Mouse (Mus musculus) frontal cortex, postnatal 25 days (tissue): ENCODE measurements at regions not wholly inside any gene's neighbourhood (a gene's known extent, or its start where the extent isn't known, plus 50 kb on each side); places are given as distances from the start of the nearest gene placed in this dataset.
A peak's percentile ranks its signal among the peaks of the same experiment; 100 is the strongest.

Experiments used
- DNase-seq, 2 experiments: peaks; one replicate each; pipeline ENCODE4 v3.0.0; 2022; ENCODE audit warnings: low spot score in 2 of 2

DNA sequence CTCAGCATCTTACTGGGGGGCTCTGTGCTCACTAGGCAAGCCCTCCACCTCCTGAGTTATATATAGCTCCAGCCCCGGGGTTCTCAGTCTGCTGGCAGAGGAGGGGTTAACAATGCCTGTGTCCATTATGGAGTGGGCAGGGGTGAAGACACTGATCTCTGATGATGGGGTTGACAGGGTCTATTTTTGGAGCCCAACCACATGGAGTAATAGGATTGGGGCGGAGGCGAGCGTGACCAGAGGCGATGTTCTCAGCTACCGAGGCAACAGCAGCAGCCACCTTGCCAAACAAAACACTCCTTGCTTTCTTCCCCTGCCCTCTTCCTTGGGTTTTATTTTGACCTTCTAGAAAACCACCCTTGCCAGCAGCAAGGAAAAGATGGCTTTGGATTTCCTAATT is 141.1 kb upstream of the Gli2 start:
- no peak for DNase-seq

DNA sequence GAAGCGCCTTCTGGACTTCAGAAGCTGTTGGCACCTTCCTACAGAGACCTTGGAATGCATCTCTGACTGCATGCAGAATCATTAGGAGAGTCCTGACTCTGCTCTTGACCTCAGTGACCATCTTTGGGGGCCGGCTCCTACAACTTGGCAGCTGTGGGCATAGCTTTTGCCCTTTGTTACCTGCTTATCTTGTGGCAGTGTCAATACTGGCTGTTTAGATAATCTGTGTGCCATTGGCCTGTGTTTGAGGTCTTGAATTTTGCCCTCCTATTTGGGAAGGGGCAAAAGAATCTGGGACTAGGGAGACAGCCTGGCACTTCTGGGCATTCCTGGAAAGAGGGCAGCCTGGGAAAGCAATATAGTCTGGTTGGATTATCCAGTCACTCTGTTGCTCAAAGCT is 137.8 kb upstream of the Gli2 start:
- DNase-seq, result no peak

DNA sequence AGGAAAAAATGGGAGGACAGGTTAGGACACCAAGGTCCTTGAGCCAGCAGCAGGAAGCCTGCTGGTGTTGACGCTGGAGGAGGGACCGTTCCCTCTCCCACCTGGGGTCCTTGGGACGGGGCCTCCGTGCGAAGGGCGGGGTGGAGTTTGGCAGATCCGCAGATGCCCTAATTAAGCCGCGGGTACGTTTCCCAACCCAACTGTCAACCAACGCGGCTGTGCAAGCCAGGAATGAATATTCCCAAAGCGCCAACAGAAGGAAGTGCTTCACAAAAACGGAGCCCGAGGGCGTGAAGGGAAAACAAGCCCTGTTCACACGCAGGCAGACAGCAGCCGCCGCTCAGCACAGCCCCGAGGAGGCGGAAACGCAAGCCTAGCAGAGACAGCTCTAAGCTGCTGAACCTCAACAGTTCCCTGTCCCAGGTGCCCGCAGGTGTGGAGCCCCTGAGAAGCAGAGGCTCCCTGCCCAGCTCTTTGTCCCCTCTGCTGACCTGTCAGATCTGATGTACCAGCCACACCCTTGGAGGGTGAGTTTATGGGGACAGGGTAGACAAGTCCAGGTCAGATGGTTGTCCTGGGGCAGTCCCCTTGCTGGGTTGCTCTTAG is 136.1 kb upstream of the Gli2 start:
- peak; percentile 41 to 52 for DNase-seq

DNA sequence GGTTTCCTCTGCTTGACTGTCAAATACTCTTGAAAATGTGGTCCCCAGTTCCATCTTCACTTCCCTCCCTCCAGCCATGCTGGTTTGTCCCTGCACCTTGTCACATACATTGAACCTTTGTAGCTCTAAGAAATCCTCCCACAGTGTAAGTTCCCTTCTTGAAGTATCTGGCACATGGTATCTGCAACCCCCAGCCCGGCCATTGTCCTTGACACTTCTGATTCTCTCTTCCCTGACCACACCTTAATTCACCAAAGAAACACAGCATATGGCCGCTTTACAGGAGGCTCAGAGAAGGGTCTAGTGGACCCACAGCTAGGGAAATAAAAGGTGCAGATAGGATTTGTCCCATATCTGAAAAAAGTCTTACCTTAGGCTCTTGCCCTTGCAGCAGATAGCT is 133.9 kb upstream of the Gli2 start:
- no peak for DNase-seq

DNA sequence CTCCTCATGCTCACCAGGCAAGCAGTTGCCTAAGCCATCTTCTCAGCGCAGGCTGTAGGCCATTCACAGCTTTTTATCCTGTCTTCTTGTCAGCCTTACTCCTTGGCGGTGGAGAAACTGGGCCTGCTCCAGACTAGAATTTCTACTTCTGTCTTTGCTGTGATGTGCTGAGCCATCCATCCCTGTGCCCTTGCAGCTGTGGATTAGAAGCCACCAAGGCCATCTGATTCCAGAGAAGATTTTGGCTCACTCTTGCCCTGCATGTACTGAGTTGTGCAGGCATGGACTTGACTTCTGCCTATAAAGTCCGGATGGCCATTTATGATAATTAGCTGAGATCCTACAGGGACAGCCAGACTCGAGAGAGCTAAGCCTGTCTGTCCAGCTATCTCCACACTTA is 133.4 kb upstream of the Gli2 start:
- DNase-seq, result no peak

DNA sequence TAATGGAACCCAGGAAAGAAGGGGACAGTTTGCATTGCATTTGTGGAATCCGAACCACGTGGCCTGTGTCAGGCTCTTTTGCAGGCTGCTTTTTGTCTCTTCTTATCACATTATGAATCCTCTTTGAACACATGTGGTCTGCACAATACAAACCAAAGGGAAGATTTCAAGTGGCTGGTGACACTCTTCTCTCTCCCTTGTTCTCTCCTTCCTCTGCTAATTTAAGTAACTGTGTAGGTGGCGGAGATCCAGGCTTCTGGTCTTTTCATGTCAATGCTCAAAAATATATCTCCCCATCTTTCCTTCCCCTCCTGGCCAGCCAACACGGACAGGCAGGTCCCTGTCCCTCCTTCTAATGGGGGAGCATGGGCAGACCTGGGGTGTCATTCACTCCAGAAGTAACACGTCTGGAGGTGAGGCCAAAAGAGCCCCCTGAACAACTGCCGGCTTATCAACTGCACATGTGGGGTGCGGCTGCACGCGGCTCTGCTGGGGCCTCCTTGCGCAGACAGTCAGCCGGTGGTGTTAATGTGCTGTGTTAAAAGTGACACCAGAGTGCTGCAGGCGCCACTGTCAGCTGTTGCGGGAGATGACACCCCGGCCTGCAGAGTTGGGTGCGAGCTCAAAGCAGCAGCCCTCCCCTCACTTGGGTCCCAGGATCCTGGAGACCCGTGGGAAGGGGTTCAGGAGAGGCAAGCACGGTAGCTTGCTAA is 130.3 kb upstream of the Gli2 start:
- DNase-seq, result no peak

DNA sequence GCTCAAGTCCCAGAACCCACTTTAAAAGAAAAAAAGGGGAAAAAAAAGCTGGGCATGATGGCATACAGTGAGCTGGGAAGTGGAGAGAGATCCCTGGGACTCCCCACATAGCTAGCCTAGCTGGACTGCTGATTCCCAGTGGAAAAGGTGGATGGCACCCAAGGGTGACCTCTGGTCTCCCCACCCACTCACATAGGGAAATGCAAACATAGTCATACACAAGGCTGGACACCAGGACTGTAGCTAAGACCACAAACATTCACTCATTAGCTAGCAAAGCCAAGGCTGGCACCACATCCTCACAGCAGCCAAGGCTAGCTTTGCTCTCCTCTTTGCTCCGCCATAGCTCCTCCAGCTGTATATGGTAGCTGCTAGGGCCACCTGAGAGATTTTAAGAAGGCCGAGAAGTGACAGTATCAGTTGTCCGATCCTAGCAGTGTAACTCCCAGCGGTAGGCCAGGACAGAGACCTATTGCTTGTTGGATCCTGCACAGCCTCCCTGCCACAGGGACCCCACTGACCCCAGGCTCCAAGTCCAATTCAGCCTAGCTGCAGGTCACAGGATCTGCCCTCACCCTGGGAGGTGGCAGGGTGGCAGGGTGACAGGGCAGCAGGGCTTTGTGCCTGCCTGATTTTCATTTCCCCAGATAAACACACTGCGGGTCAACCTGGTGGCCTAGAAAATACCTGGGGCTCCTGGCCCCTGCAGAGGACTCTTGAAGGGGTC is 119.8 kb upstream of the Gli2 start:
- no peak for DNase-seq

DNA sequence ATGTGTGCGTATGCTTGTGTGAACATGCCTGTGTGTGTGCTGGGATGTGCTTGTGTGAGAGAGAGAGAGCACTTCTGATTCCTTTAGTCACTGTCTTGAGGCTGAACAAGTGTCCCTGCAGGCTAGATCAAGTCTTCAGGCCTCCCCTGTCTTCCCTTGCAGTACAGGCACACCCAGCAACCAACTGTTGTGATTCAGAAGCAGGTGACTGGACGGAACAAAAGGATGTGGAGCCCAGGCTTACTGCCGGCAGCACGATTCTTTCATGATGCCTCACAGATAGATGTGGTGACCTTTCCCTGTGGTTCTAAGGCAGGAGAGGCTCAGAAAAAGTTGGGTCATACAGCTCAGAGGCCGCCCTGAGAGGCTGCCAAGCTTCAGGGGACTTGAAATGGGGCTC is 114.0 kb upstream of the Gli2 start:
- no peak for DNase-seq

DNA sequence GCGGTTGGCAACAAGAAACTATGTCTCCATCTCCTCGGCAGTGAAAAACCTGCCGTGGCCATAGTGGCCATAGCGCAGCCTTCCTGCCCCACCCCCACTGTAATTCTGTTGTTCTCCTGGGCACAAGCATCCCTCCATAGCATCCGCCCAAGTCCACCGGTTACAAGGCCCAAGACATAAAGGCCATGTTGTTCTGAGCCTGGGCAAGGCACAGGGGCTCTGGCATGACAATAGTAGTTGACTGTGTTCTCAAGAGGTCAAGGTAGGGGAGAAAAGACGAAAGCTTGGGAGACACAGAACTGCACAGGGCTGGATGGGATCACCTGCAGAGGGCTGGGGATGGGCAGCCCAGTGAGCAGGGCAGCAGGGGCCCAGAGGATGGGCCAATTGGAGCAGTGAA is 112.9 kb upstream of the Gli2 start:
- DNase-seq, result no peak

DNA sequence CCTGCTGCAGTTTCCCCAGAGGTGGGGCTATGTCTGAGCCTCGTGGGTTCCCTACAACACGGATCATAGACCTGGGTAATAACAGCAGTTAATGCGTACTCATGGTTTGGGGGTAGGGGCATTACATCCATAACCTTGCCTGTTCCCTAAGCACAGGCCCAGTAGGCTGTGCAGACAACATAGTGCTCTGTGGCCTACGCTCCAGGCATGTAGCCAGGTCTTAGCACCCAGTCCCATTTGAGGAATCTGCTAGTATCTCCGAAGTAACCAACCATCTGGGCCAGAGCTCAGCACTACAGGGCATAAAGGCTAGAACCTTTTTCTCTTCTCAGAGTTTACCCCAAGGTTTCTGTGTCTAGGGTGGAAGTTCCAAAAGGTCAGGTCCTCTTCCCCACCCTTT is 111.4 kb upstream of the Gli2 start:
- DNase-seq, result no peak

DNA sequence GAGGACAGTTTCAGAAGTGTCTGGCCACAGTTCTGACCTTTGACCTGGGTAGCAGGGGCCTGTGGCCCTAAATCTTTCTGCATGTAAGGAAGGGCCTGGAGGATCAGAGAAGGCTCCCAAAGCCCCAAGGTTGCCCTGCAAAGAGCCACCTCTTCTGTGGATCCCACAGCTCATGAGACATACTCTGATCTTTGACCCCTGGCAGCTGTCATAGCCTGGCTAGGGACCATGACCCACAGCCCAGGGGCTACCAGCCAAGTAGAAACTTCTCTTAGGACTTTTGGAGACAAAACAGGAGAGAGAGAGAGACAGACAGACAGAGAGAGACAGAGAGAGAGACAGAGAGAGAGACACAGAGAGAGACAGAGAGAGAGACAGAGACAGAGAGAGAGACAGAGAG is 110.4 kb upstream of the Gli2 start:
- no peak for DNase-seq

DNA sequence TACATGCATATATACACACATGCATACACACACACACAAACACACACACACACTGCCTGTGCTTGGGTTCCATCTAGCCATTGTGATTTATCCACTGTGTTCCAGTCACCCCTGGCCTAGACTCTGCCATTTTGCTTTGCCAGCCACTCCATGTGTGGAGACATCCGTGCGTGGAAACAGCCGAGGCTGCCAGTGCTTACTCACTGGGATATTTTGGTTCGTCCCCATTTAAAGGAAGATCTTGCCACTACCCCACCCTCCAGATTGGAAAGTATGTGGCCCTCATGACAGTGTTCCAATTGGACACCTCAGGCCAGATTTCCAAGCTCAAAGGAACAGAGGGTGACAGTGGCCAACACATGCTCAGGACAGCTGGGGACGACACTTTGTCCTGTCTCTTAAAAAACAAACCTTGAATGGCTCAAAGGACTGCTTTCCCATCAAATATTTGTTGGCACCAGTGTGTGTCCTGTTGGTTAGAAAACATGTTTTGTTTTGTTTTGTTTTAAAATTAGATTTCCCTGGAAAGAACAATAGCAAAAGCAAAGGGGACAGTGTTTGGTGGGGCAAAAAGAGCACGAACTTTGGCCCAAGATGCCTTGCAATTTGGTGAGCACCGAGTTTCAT is 109.8 kb upstream of the Gli2 start:
- DNase-seq, result no peak

DNA sequence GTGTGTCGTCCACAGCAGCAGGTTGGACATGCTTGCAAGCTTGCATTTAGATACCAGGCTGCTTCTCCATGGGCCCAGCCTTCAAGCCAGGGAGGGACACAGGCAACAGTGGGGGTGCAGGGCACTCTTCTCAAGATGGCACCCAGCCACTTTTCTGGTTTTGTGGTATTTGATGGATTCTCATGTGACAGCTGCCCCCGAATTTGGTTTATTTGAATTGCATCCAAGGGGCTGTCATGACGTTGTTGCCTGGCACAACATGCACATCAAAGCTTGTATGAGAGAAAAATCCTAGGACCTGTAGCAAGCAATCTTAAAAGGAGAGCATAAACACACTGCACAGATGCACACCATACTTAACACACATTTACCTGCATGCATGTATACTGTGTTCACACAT is 108.3 kb upstream of the Gli2 start:
- DNase-seq, result no peak

DNA sequence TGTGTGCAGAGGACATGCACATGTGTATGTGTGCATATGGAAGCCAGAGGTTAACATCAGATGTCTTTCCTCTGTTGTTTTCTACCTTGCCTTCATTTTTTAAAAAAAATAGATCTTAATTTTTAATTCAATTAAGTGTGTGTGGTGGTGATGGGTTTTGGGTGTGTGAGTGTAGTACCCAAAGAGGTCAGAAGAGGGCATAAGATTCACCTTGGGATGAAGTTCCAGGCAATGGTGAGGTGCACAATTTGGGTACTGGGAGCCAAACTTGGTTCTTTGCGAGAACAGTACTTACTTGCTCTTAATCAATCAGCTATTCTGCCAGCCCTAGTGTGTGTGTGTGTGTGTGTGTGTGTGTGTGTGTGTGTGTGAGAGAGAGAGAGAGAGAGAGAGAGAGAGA is 106.9 kb upstream of the Gli2 start:
- DNase-seq, result no peak

DNA sequence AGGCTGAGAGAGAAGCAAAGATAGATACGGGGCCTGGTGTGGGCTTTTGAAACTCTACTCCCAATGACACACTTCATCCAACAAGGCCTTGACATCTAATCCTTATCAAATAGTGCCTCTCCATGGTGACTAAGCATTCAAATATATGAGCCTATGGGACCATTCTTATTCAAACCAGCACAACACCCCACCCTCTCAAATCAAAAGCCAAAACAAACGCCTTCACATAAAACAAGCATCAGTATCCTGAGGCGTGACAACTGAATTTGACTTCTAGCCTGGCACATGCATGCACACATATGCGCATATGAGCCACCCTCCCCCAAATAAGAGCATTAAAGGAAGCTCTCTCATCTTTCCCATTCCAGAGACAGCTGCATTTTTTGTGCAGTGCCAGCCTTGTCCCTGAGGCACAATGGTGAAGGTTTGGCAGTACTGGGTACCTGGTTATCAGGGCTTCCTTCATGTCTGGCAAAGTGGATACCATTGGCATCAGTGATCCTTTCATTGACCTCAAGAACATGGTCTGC is 103.8 kb upstream of the Gli2 start:
- no peak for DNase-seq

DNA sequence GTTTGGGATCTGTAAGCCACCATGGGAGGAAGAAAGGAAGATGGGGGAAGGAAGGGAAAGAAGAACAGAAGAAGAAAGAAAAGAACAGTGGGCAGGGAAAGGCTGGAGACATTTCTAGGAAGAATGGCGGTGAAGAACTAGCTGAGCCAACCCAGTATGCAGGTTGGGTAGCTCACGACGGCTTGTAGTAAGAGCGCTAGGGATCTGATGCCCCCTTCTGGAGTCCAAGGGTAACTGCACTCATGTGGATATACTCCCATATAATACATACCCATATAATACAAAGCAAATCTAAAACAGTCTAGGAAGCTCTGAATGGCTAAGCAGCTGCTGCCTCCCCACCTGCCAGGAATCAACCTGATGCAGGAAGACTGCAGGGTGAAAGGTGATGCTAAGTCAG is 100.2 kb upstream of the Gli2 start:
- no peak for DNase-seq

DNA sequence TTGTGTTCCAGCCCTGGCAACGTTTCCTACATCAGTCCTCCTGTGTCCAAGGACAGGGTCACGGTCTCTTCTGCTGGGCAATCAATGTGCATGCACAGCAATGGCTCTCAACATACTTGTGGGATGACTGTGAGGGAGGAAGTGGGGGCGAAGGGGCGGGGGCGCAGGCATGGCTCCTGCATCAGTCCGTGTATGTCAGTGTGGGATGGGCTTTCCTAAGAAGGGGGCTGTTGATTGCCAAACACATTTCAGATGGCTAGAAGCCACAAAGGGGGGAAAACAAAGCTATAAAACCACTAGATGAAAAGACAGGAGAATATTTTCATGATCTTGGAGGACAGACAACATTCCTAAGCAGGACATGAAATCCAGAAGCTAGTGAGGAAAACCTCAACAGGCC is 99.4 kb upstream of the Gli2 start:
- DNase-seq, result no peak

DNA sequence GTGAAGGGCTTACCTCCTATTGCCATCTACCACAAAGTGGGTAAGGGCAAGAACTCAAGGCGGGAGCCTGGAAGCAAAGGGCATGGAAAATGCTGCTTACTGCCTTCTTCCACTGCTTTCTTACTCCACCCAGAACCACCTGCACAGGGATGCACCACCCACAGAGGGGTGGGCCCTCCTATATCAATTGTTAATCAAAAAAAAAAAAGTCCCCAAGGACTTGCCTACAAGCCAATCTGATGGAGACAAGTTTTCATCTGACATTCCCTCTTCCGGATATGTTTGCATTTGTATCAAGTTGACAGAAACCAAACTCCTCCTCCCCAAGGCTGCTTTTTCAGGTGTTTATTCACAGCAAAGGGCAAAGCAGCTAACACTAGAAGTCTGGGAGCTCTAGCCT is 94.1 kb upstream of the Gli2 start:
- no peak for DNase-seq

DNA sequence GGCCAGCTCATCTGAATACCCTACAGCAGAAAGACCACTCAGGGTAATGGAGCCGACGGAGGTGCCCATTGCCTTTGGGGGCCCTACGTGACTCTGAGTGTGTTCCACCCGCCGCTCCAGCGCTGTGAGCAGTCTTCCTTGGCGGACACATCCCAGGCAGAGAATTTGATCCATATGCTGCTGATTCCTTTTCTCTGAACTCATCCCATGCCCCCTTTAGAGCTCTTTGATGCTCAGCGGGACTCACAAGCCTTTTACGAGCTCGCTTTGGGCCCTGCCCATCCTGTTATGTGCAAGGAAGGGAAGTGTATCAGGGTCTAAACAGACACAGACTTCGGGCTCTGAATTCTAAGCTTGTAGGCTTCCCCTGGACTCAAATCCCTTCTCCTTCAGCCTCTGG is 90.4 kb upstream of the Gli2 start:
- DNase-seq, result no peak

DNA sequence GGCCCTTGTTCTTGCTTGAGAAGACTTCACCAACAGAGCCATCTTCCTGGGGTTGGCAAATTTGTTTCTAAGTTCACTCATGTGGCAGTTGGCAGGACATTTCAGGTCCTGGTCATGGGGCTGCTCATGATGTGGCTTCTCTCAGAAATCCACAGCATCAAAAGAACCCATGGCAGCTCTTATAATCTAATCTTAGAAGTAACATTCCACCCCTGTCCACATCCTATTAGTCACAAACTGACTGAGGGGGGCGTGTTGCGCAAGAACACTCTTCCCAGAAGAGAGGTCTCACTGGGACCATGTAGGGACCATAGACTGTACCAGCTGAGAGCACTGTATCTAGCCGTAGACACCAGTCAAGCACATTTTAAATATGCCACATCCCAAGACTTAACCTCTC is 75.6 kb upstream of the Gli2 start:
- DNase-seq, result no peak

DNA sequence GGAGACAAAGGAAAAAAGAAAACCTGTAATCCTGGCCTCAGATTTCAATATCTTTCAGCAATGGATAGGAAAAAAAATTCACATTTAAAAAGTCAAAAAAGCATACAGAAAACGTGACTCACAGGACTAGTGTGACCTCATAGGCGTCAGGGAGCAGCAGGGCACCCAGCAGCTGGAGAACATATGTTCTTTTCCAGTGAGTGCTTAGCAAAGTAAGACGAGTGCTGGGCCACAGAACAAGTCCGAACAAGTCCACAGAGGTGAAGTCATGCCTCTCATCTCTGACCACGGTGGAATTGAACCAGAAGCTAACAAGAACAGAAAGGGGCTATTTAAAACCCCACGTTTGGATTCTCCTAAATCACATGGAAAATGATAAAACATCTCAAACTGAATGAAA is 72.1 kb upstream of the Gli2 start:
- no peak for DNase-seq

DNA sequence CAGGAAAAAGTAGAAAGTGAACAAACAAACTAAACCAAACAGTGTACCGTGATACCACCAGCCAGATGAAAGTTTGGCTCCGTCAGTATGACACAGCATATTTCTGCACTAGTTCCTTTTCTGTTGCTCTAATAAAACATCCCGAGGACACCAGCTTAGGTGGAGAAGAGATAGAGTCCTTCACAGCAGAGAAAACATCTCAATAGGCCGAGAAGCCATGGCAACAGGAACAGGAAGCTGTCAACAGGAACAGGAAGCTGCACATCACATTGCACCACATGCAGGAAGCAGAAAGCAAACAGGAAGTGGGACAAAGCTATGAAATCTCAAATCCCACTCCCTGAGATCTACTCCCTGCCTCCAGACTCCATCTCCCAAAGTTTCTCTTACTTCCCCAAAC is 71.4 kb upstream of the Gli2 start:
- DNase-seq, result no peak

DNA sequence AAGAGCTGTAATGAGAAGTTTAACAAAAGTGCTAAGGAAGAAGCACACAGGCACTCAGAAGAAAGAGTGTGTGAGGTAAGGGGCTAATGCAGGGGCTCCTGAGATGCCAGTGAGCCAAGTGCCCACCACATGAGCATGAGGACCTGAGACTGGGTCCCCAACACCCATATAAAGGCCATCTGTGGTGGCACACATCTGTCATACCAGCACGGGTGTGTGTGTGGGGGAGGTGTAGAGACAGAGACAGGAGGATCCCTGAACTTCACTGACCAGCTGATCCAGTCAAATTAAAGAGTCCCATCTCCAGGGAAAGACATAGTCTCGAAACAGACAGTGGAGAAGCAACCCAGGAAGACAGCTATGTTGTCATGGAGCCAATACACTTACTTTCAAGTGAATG is 70.6 kb upstream of the Gli2 start:
- DNase-seq, result no peak
